Mouse (Mus musculus) testis, adult 2 months (tissue): ENCODE measurements around the gene Bdh1. TPM values are rescaled to one million over a fixed set of nuclear protein-coding genes. Genes with fewer than 3 reads are reported as not detected.

ENCODE experiments used
- H3K27ac ChIP-seq: fragments of 200-500 bp; 2 replicates; pipeline ENCODE4 v1.5.1; 2012; ENCODE audit warnings: low read depth, low read length; ENCODE audit not compliant: control insufficient read depth, insufficient read depth
- H3K27me3 ChIP-seq: fragments of 200-500 bp; 2 replicates; pipeline ENCODE4 v1.6.1; 2012; ENCODE audit warnings: mild to moderate bottlenecking, low read length, moderate library complexity; ENCODE audit not compliant: control insufficient read depth, insufficient read depth
- H3K36me3 ChIP-seq: fragments of 200-500 bp; 2 replicates; pipeline ENCODE4 v1.6.1; 2012; ENCODE audit warnings: mild to moderate bottlenecking, low read length; ENCODE audit not compliant: control insufficient read depth, insufficient read depth
- H3K4me1 ChIP-seq: fragments of 200-500 bp; 2 replicates; pipeline ENCODE4 v1.6.1; 2012; ENCODE audit warnings: low read length; ENCODE audit not compliant: control insufficient read depth, insufficient read depth
- H3K4me3 ChIP-seq: fragments of 200-500 bp; 2 replicates; pipeline ENCODE4 v1.5.1; 2012; ENCODE audit warnings: low read depth, mild to moderate bottlenecking, low read length, moderate library complexity, mixed read lengths; ENCODE audit not compliant: control insufficient read depth
- CTCF ChIP-seq: fragments of 200-500 bp; IDR thresholded peaks from 2 replicates; pipeline ENCODE4 v1.5.1; 2012; ENCODE audit warnings: low read depth, mild to moderate bottlenecking, inconsistent platforms, low read length, moderate library complexity; ENCODE audit not compliant: control insufficient read depth, insufficient read depth, insufficient replicate concordance
- POLR2A ChIP-seq: fragments of 200-500 bp; IDR thresholded peaks from 2 replicates; pipeline ENCODE4 v1.6.1; 2012; ENCODE audit warnings: low read depth, mild to moderate bottlenecking, inconsistent platforms, low read length, moderate library complexity; ENCODE audit not compliant: control insufficient read depth
- polyA plus RNA-seq: library from polyadenylated mRNA; depleted of rRNA; stranded (reverse); fragments of >200 nt; gene quantifications from 2 replicates; pipeline ENCODE4 v1.2.3, GENCODE M21; 2012

Bdh1 gene
- polyA plus RNA-seq, 1 experiment = 8.9 TPM

DNA sequence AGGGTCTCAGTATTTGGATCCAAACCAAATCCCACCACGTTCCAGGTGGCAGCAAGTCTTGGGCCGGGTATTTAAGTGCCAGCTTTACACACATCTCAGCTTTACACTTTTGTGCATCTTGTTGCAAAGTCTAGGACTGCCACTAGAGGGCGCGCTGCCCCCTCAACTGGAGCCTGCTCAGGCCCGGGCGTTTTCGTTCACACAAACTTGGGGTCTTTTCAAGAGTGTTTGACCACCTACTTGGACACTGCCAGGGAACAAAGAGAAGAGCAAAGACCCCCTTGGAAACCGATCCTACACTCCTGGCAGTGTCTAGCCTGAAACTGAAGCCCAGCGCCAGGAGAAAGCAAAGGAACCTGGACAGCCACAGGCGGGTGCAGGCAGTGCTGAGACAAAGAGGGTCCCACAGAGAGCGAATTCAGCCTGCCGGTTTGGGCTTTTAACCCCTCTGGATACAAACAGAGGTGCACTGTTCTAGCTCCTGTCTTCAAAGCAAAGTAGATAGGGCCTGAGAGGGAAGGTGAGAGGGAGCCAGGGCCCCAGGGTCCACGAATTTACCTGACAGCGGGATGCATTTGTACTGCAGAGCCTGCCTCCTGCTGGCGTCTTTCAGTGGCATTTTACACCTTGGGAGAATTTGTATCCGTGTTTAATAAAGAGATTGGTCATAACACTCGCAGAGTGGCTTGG is 36.3 kb downstream of the Bdh1 start:
- Histone ChIP-seq H3K27ac (no peak overlapping the region), H3K27me3 (no peaks in the 10 kb centered on the region), H3K36me3 (no peaks in the 10 kb centered on the region), H3K4me1 (peaks cover 2% of the 10 kb centered on the region), H3K4me3 (peak overlapping the region; percentile 44)
- TF ChIP-seq CTCF = peak; percentile 94
- TF ChIP-seq POLR2A = no peak

- H3K27ac ChIP-seq = no peak overlapping the region
- H3K4me3 ChIP-seq = peak overlapping the region; percentile 31
- no peaks in the 10 kb centered on the region for H3K27me3 ChIP-seq
- no peaks in the 10 kb centered on the region for H3K36me3 ChIP-seq
- TF ChIP-seq CTCF (no peak), POLR2A (no peak)
- H3K4me1 ChIP-seq = peaks cover 2% of the 10 kb centered on the region
Measured at GRCm38 (mm10) chr16:31459968-31460461, 37.9 kb downstream of the Bdh1 start.

DNA sequence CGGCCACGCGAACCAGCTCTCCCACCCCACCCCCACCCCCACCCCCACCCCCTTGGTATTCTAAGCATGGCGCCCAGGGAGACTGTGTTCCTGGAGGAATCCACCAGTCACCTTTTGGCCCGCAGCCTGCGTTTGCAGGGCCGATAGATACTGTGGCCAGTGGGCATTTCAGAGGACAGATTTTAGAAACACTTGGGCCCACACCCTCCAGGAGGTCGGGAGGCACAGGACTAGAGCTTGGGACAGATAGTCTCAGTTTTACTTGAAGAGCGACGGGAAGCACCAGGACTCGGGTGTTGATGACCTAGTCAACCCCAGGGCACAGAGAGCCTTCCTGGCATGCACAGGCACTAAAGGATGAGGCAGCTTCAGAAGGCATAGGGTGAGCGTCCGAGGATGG is 38.4 kb downstream of the Bdh1 start:
- Histone ChIP-seq H3K4me3 (peak overlapping the region; percentile 57), H3K36me3 (no peaks in the 10 kb centered on the region), H3K27ac (no peak overlapping the region), H3K27me3 (no peaks in the 10 kb centered on the region), H3K4me1 (peaks cover 2% of the 10 kb centered on the region)
- TF ChIP-seq POLR2A = no peak
- no peak for TF ChIP-seq CTCF

DNA sequence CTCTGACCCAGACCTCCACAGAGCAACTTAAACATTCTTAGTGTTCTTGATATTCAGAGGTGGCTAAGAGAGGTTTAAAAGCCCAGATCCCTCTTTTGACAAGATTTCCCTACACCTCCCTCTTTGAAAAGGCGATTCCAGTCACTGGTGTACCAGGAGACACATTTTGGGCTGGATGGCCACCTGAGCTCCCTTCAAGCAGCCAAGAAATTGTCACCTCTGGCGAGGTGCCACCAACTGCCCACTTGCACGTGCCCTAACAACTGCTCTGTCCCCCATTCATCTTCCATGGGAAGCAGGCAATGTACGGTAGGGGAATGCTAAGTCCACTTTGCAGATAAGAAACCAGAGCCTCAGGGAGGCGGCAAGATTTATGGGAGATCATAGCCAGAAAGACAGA is 39.0 kb downstream of the Bdh1 start:
- H3K27me3 ChIP-seq = no peaks in the 10 kb centered on the region
- peaks cover 2% of the 10 kb centered on the region for H3K4me1 ChIP-seq
- no peaks in the 10 kb centered on the region for H3K36me3 ChIP-seq
- TF ChIP-seq POLR2A (no peak), CTCF (no peak)
- H3K4me3 ChIP-seq = peak overlapping the region; percentile 66
- no peak overlapping the region for H3K27ac ChIP-seq

DNA sequence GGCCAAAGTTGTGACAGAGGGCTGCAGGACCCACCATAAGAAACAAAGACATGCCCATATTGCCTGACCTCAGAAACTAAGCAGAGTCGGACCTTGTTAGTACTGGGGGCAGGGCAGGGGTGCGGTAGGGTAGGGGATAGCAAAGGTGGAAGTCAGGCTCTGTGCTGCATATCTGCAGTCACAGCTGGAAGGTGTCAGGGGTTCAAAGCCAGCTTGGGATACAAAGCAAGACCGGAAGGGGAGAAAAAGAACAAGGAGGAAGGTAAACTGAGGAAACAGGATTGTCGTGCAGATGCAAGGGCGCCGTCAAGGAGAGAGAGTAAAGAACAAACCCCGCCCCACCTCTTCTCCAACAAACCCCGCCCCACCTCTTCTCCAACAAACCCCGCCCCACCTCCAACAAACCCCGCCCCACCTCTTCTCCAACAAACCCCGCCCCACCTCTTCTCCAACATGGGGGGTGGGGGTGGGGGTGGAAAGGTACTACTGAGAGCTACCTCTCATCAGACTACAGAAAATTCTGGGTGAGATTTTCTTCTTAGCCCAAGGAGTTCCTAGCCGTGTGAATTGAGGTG is 40.1 kb downstream of the Bdh1 start:
- H3K4me1 ChIP-seq = peaks cover 2% of the 10 kb centered on the region
- H3K36me3 ChIP-seq = no peaks in the 10 kb centered on the region
- TF ChIP-seq CTCF (no peak), POLR2A (no peak)
- H3K27ac ChIP-seq = no peak overlapping the region
- peak overlapping the region; percentile 66 for H3K4me3 ChIP-seq
- no peaks in the 10 kb centered on the region for H3K27me3 ChIP-seq

DNA sequence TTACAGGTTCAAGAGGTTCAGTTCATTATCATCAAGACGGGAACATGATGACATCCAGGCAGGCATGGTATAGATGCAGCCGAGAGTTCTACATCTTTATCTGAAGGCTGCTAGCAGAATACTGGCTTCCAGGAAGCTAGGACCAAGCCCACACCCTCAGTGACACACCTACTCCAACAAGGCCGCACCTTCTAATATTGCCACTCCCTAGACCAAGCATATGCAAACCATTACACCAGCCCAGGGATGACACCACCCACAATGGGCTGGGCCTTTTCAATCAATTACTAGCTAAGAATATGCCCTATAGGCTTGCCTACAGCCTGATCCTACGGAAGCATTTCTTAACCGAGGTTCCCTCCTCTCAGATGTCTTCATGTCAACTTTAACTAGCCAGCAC is 42.9 kb downstream of the Bdh1 start:
- TF ChIP-seq CTCF = no peak
- TF ChIP-seq POLR2A = no peak
- no peaks in the 10 kb centered on the region for H3K27me3 ChIP-seq
- no peak overlapping the region for H3K4me3 ChIP-seq
- H3K4me1 ChIP-seq = peaks cover 2% of the 10 kb centered on the region
- no peaks in the 10 kb centered on the region for H3K36me3 ChIP-seq
- H3K27ac ChIP-seq = no peak overlapping the region

GRCm38 (mm10) chr16:31465630-31466029 is 43.5 kb downstream of the Bdh1 start:
- no peaks in the 10 kb centered on the region for H3K27me3 ChIP-seq
- H3K27ac ChIP-seq = no peak overlapping the region
- H3K4me1 ChIP-seq = peaks cover 2% of the 10 kb centered on the region
- no peaks in the 10 kb centered on the region for H3K36me3 ChIP-seq
- TF ChIP-seq POLR2A (no peak), CTCF (0 out of 2 replicates have a peak, but pooled peaks have one; percentile 16)
- H3K4me3 ChIP-seq = no peak overlapping the region
